Mouse (Mus musculus) MEL (cell line): Measurements from ENCODE around the gene BC005561.
A peak's percentile ranks its signal among the peaks of the same experiment; 100 is the strongest.

Source experiments
- CTCF ChIP-seq, 3 experiments: IDR thresholded peaks in 2 of 3; conservative IDR thresholded peaks in 1 of 3; 2 replicates each; pipeline ENCODE4 v1.5.1; 2011 to 2012; ENCODE audit warnings: low read length in 3 of 3, low read depth in 2 of 3, mild to moderate bottlenecking in 2 of 3, improper control_type of control experiment in 1 of 3, inconsistent platforms in 1 of 3, mixed read lengths in 1 of 3, moderate library complexity in 1 of 3; ENCODE audit not compliant: control insufficient read depth in 1 of 3, insufficient read depth in 1 of 3, poor library complexity in 1 of 3, severe bottlenecking in 1 of 3
- EP300 ChIP-seq, 2 experiments: IDR thresholded peaks; 2 replicates each; pipeline ENCODE4 v1.6.1; 2011; ENCODE audit warnings: improper control_type of control experiment in 2 of 2, low read length in 2 of 2, low read depth in 1 of 2, mild to moderate bottlenecking in 1 of 2
- POLR2A ChIP-seq, 2 experiments: IDR thresholded peaks; 2 replicates each; pipeline ENCODE4 v1.6.1; 2011 to 2012; ENCODE audit warnings: low read length in 2 of 2, mild to moderate bottlenecking in 2 of 2, control low read depth in 1 of 2, improper control_type of control experiment in 1 of 2, low read depth in 1 of 2, moderate library complexity in 1 of 2; ENCODE audit not compliant: control insufficient read depth in 1 of 2, insufficient read depth in 1 of 2, poor library complexity in 1 of 2

- TF ChIP-seq CTCF (IDR thresholded peaks at IDR 0.05 in 2 of 3, conservative IDR thresholded peaks at IDR 0.05 in 1 of 3; ENCODE audit: control insufficient read depth in 1 of 3, insufficient read depth in 1 of 3, low read depth in 2 of 3, low read length in 3 of 3, poor library complexity in 1 of 3, severe bottlenecking in 1 of 3), result no peak
- TF ChIP-seq POLR2A (IDR thresholded peaks at IDR 0.05; ENCODE audit: control insufficient read depth in 1 of 2, insufficient read depth in 1 of 2, low read depth in 1 of 2, low read length in 2 of 2, poor library complexity in 1 of 2), result peak; percentile 48; a peak in 2 of 4 replicates
- no peak for TF ChIP-seq EP300 (IDR thresholded peaks at IDR 0.05; ENCODE audit: low read depth in 1 of 2, low read length in 2 of 2)
Observed at GRCm38 (mm10) chr5:104508195-104508891, at the start of gene BC005561.
